Mouse (Mus musculus) heart, postnatal 14 days (tissue): ENCODE data around the gene Cdc42se1. TPM values are rescaled to one million over a fixed set of nuclear protein-coding genes. Genes with fewer than 3 reads are reported as not detected.

Experiments
- DNase-seq, 2 experiments: peaks; one replicate each; pipeline ENCODE4 v3.0.0; 2021 to 2022
- intact Hi-C: fragments of 180-260 bp; cut with DNase I; formaldehyde crosslinking; loops from one replicate; pipeline ENCODE4 v1.15.1; 2025
- total RNA-seq, 2 experiments: library from RNA; stranded (reverse); gene quantifications; 2 replicates each; pipeline ENCODE4 v1.2.3; 2021

Gene Cdc42se1
- total RNA-seq, 2 experiments from 2014 or later, result 31.9 to 33.6 TPM

- DNase-seq, result peak; percentile 12 to 42
Measured at GRCm38 (mm10) chr3:95246465-95247231, 18.1 kb downstream of the Cdc42se1 start.

DNA sequence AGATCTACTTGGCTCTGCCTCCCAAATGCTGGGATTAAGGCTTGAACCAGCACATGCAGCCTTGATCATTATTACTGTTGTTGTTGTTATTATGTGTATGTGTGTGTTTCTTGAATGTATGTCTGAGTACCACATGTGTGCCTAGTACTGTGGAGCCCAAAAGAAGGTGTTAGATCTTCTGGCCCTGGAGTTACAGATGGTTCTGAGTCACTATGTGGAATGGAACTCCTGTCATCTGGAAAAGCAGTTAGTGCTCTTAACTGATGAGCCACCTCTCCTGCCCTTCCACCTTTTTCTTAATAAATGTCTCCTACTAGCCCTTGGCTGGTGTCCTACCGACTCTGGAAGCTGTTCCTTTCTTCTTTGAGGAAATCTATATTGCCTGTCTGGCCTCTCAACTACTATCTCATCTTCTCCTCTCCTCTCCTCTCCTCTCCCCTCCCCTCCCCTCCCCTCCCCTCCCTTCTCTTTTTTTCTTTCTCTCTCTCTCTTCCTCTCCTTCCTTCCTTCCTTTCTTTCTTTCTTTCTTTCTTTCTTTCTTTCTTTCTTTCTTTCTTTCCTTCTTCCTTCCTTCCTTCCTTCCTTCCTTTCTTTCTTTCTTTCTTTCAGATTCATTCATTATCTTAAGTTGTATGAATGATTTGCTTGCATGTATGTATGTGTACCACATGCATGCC lies 19.3 kb downstream of the Cdc42se1 start:
- intact Hi-C loops, result no loop called here

More at GRCm38 (mm10) chr3:95246465-95247231, 18.1 kb downstream of the Cdc42se1 start:
- intact Hi-C loops, result no loop called here

DNA sequence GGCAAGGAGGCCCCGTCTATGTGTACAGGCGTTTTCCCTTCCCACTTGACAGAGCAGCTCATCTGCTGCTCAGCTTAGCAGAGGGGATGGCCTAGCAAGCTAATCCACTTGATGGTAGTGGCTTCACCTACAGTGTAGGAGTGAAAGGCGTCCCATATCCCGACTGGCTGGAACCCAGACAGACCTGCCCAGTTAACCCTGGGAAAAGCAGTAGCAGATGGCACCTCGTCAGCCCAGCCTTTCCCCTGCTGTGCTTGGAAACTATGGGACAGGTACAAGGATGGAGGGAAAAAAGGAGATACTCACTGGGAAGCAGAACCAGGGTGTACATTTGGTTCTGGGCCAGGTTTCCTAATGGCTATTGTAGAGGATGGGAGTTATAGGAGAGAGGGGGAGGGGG lies 21.8 kb downstream of the Cdc42se1 start:
- intact Hi-C loops, result no loop called here

More for the DNA sequence above, 19.3 kb downstream of the Cdc42se1 start:
- no peak for DNase-seq

GRCm38 (mm10) chr3:95250783-95251424 lies 22.4 kb downstream of the Cdc42se1 start, which contains the start of gene Bnipl:
Gene Bnipl (minus strand): TSS chr3:95251193.
- DNase-seq, result no peak
- intact Hi-C loops, result no loop called here

More for the DNA sequence above, 21.8 kb downstream of the Cdc42se1 start:
- DNase-seq, result no peak

DNA sequence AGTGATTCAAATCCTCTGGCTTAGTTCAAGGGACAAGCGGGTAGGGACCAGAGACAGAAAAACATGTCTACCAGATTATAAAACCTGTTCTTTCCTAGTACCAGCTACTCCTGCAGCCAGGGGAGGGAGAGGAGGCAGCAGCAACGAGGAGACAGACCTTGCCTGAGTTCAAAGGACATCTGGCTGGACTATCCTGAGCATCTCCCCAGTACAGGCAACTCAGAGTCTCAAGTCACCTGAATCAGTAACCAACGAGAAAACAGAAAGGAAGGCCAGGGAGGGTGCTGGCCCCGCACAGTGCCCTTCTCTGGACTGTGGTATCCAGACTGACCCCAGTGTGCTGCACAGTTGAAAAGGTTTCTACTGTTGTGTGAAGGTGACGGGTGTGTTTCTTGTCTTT lies 28.4 kb downstream of the Cdc42se1 start:
- intact Hi-C loops, result no loop called here
- no peak for DNase-seq

DNA sequence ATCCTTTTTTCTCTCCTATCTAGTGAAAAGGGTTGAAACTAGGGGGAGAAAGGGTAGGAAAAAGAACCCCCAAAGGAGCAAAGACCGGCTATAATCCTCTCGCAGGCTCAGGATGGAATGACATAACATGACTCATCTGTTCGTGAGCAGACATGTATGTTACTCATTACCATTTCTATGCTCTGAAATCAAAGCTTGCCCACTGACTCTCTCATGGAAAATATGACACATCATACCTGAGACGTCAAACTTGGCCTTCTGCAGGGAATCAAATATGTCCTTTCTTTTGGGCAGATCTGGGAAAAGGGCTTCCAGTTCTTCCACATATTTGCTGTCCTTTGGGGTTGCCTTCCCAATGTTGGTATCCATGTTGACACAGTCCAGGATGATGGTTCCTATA lies 33.4 kb downstream of the Cdc42se1 start:
- DNase-seq, result no peak
- intact Hi-C loops, result loop anchor here (1.0 to 2.0 kb wide), 2 partner anchors 45 to 120 kb away; partner anchors contain the start of genes Gabpb2 and Tnfaip8l2

DNA sequence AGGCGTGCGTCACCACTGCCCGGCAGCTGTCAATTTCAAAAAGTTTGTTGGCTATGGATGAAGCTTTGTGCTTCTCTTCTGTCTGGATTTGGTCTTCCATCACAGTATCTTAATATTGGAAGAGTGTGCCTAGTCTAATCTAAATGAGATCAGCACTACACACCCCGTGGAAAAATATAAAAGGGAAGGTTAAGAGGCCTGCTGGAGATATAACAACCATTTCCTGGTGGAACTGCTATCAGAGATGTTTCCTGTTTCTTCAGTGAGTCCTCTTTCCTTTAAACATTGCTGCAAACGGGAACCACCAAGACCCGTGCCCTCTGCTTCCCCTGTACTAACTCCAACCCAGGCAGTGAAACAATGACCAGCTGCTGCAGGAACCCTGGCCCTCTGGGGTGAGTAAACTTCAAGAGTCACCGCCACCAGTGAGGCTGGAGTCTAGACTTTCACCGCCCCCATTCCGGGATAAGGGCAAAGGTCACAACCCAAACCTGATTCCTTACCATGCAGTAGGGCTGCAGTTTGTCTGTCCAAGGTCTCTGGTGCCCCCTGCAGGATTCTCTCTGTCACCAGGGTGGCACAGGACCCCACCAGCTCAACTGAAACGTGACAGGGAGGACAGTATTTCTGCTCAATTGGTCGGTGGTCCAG lies 34.7 kb downstream of the Cdc42se1 start:
- intact Hi-C loops, result loop anchor here (2.0 kb wide), 1 partner anchor 46 kb away; the partner anchor contains the start of gene Gabpb2
- peak; percentile 75 to 78 for DNase-seq

DNA sequence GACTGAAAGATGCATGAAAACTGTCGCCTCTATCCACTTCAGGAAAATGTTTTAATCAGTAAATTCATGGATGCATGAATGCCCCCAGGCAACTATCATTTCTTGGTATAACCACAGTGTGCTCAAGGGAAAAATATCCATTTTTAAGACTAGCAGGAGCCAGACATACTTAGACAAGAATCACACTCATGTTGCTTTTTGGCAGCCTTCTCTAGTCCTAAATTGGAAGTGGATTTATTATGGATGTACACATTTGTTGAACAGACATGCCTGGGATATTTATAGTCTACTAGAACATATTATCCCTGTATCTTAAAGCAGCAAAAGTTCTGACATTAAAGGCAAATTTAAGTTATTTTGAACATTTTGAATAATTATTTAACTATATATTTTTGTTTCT lies 36.2 kb downstream of the Cdc42se1 start:
- intact Hi-C loops, result no loop called here

GRCm38 (mm10) chr3:95266052-95266451 lies 37.5 kb downstream of the Cdc42se1 start:
- DNase-seq, result no peak
- intact Hi-C loops, result no loop called here

More for the DNA sequence above, 36.2 kb downstream of the Cdc42se1 start:
- DNase-seq, result no peak

DNA sequence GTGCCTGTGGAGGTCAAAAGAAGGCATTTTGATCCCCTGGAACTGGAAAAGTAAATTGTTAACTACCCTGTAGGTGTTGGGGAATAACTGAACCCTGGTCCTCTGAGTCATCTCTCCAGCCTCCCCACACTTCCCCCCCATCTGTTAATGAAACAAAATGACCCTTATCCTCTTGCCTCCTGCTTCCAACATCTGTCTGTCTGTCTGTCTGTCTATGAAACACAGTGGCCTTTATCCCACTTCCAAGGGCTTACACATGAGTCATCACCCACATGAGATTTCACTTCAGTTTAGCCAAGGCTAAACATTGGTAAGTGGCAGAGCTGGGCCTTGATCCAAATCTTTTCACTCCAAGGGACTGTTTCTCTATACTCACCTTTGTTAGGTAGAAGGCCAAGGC lies 39.3 kb downstream of the Cdc42se1 start:
- intact Hi-C loops, result no loop called here
- no peak for DNase-seq

GRCm38 (mm10) chr3:95269789-95270188 lies 41.3 kb downstream of the Cdc42se1 start:
- DNase-seq, result no peak
- intact Hi-C loops, result no loop called here

- intact Hi-C loops, result no loop called here
- DNase-seq, result no peak
Measured at GRCm38 (mm10) chr3:95270766-95271364, 42.3 kb downstream of the Cdc42se1 start.

GRCm38 (mm10) chr3:95273471-95273870 lies 44.9 kb downstream of the Cdc42se1 start:
- intact Hi-C loops, result no loop called here
- DNase-seq, result no peak

DNA sequence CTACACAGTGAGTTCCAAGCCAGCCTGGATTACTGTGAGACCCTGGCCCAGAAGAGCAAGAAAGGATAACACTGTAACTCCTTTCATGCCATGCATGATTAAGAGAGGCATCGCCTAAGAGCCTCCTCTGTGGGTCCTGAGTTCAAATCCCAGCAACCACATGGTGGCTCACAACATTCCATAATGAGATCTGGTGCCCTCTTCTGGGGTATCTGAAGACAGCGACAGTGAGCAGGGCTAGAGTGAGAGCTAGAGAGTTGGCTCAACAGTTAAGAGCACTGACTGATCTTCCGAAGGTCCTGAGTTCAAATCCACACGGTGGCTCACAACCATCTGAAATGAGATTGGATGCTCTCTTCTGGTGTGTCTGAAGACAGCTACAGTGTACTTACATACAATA lies 45.9 kb downstream of the Cdc42se1 start:
- DNase-seq, result no peak
- intact Hi-C loops, result no loop called here

GRCm38 (mm10) chr3:95275161-95275560 lies 46.6 kb downstream of the Cdc42se1 start:
- DNase-seq, result no peak
- intact Hi-C loops, result no loop called here

DNA sequence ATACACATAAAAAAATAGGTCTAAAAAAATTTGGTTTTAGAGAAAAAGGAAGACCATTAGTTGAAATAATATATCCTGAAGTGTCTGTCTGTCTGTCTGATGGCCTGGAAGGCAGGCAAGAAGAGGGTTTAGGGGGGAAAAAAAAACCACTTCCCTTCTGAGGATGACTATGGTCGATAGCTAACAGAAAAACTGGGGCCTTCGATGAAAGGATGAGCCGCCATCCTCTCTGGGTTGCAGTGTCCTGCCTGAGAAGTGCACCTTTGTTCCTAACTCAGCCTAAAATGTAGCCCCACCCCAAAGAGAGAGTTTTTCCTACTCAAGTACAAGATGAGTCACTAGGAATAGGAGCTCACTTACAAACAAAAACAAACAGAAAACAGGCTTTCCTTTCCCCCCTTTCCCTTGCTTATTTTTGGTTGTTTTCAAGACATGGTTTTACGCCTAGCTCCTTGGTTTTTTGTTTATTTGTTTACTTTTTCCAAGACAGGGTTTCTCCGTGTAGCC lies 47.9 kb downstream of the Cdc42se1 start:
- DNase-seq, result no peak
- intact Hi-C loops, result no loop called here

GRCm38 (mm10) chr3:95277149-95277551 lies 48.6 kb downstream of the Cdc42se1 start:
- intact Hi-C loops, result no loop called here
- peak in 1 of 2 experiments; percentile 26 for DNase-seq

DNA sequence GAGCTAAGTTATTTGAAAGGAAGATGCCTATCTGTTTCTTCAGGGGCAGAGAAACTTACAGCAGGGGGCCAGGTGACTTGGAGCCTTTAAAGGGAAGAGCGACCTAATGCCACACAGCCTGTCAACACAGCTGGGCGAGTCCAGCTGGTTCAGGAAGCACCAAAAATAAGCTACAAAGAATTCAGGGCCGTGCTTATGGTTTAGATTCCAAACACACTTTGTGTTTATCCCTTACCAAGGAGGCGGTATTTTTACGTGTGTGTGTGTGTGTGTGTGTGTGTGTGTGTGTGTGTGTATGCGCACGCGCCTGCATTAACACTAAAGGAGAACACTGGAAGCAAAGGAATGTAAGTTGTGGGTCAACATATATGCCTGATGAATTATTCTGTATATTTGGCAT lies 52.2 kb downstream of the Cdc42se1 start:
- intact Hi-C loops, result no loop called here
- peak; percentile 13 to 16 for DNase-seq

- intact Hi-C loops, result loop anchor here (2.0 kb wide), 1 partner anchor 33 kb away; the partner anchor contains the start of gene Cers2
- DNase-seq, result peak; percentile 98 to 99
Measured at GRCm38 (mm10) chr3:95281216-95282126, 52.9 kb downstream of the Cdc42se1 start, which contains the start of the genes Mindy1 and Prune1. Gene Mindy1 (plus strand): TSS chr3:95281345. Gene Prune1 (minus strand): TSS chr3:95282076.
